Mouse (Mus musculus) forebrain, embryonic 14.5 days (tissue): ENCODE results near the gene I830077J02Rik. TPM values are rescaled to one million over a fixed set of nuclear protein-coding genes. Genes with fewer than 3 reads are reported as not detected.
A peak's percentile ranks its signal among the peaks of the same experiment; 100 is the strongest.

Source experiments
- ATAC-seq: fragments of 200-750 bp; cut with Nextera tagmentation; 2 replicates; pipeline ENCODE4 v1.8.0; 2017; ENCODE audit warnings: mild to moderate bottlenecking, moderate library complexity
- DNase-seq: peaks from one replicate; pipeline ENCODE4 v3.0.0-alpha.2; 2015; ENCODE audit warnings: low spot score
- H3K27ac ChIP-seq: fragments of 300-500 bp; sonication (generic); 2 replicates; pipeline ENCODE4 v1.5.1; 2014; ENCODE audit warnings: low read depth, mild to moderate bottlenecking, control low read depth, low read length, moderate library complexity
- H3K27me3 ChIP-seq: fragments of 300-500 bp; sonication (generic); replicated peaks from 2 replicates; pipeline ENCODE4 v1.6.1; 2014; ENCODE audit warnings: low read length, control low read depth, mixed read lengths; ENCODE audit not compliant: control insufficient read depth, insufficient read depth
- H3K36me3 ChIP-seq: fragments of 300-500 bp; sonication (generic); 2 replicates; pipeline ENCODE4 v1.6.1; 2014; ENCODE audit warnings: low read length, control low read depth; ENCODE audit not compliant: control insufficient read depth, insufficient read depth
- H3K4me1 ChIP-seq: fragments of 300-500 bp; sonication (generic); 2 replicates; pipeline ENCODE4 v1.6.1; 2014; ENCODE audit warnings: antibody characterized with exemption, low read length, control low read depth; ENCODE audit not compliant: control insufficient read depth, insufficient read depth
- H3K4me2 ChIP-seq: fragments of 300-500 bp; sonication (generic); 2 replicates; pipeline ENCODE4 v1.6.1; 2014; ENCODE audit warnings: mild to moderate bottlenecking, control low read depth, low read length
- H3K4me3 ChIP-seq: fragments of 300-500 bp; sonication (generic); 2 replicates; pipeline ENCODE4 v1.5.1; 2014; ENCODE audit warnings: low read depth, low read length, control low read depth
- H3K9ac ChIP-seq: fragments of 300-500 bp; sonication (generic); 2 replicates; pipeline ENCODE4 v1.6.1; 2014; ENCODE audit warnings: mild to moderate bottlenecking, low read length, control low read depth, moderate library complexity
- H3K9me3 ChIP-seq: fragments of 300-500 bp; sonication (generic); replicated peaks from 2 replicates; pipeline ENCODE4 v1.6.1; 2016; ENCODE audit warnings: low read length, control low read depth, mixed read lengths; ENCODE audit not compliant: control insufficient read depth
- WGBS: fragments of 180-500 bp; shearing (Covaris S2); extraction: QIAGEN DNeasy Blood & Tissue Kit; methylation state at CpG from one replicate; pipeline ENCODE4 v1.1.7; 2014; 5-methylcytosine and 5-hydroxymethylcytosine counted together
- polyA plus RNA-seq: library from polyadenylated mRNA; unstranded; fragments of >200 nt; fragmentation: Nextera tagmentation; extraction: Ambion mirVana; gene quantifications from 2 replicates; pipeline ENCODE4 v1.2.1, GENCODE M21; 2014

I830077J02Rik gene
- polyA plus RNA-seq = 0.36 TPM in 1 of 2 replicates, not detected in the other

- DNase-seq = no peak
- Histone ChIP-seq H3K4me1 (no peaks in the 10 kb centered on the region), H3K27ac (no peak within 1 kb of the TSS), H3K36me3 (no peaks in the 10 kb centered on the region), H3K9me3 (no peaks in the 10 kb centered on the region), H3K27me3 (no peaks in the 10 kb centered on the region), H3K4me2 (no peak within 1 kb of the TSS), H3K4me3 (no peak within 1 kb of the TSS), H3K9ac (no peak within 1 kb of the TSS)
- no peak for ATAC-seq
- 87% methylated on average over 8 of the region's 8 CpGs for WGBS
Measured at GRCm38 (mm10) chr3:105932240-105933071, at the start of gene I830077J02Rik. I830077J02Rik (minus strand) TSS chr3:105932664.

GRCm38 (mm10) chr3:105974174-105974573 is 41.7 kb upstream of the I830077J02Rik start:
- Histone ChIP-seq H3K9me3 (no peaks in the 10 kb centered on the region), H3K4me2 (no peak overlapping the region), H3K4me3 (no peak overlapping the region), H3K9ac (no peak overlapping the region), H3K27me3 (no peaks in the 10 kb centered on the region), H3K36me3 (peaks cover 11% of the 10 kb centered on the region), H3K4me1 (no peaks in the 10 kb centered on the region), H3K27ac (no peak overlapping the region)
- 90% methylated on average over 2 of the region's 2 CpGs for WGBS
- DNase-seq = no peak
- no peak for ATAC-seq

- DNase-seq = no peak
- 85% methylated on average over 3 of the region's 3 CpGs for whole genome bisulfite sequencing
- Histone ChIP-seq H3K9me3 (no peaks in the 10 kb centered on the region), H3K4me2 (no peak within 1 kb of the TSS), H3K27ac (no peak within 1 kb of the TSS), H3K36me3 (peaks cover 18% of the 10 kb centered on the region), H3K9ac (no peak within 1 kb of the TSS), H3K27me3 (no peaks in the 10 kb centered on the region), H3K4me1 (no peaks in the 10 kb centered on the region), H3K4me3 (no peak within 1 kb of the TSS)
- ATAC-seq = no peak
Measured at GRCm38 (mm10) chr3:105973411-105973810, 40.9 kb upstream of the I830077J02Rik start, which contains the start of gene Ovgp1. Ovgp1 (plus strand) TSS chr3:105973711.

- Histone ChIP-seq H3K4me2 (no peak overlapping the region), H3K4me3 (no peak overlapping the region), H3K27ac (no peak overlapping the region), H3K9me3 (no peaks in the 10 kb centered on the region), H3K36me3 (peaks cover 33% of the 10 kb centered on the region), H3K9ac (no peak overlapping the region), H3K27me3 (no peaks in the 10 kb centered on the region), H3K4me1 (no peaks in the 10 kb centered on the region)
- DNase-seq (no peak), ATAC-seq (no peak)
- 85% methylated on average over 5 of the region's 5 CpGs for WGBS
Measured at GRCm38 (mm10) chr3:105971831-105972446, 39.5 kb upstream of the I830077J02Rik start.

GRCm38 (mm10) chr3:105960700-105961099 is 28.2 kb upstream of the I830077J02Rik start:
- Histone ChIP-seq H3K4me1 (peaks cover 17% of the 10 kb centered on the region), H3K9me3 (no peaks in the 10 kb centered on the region), H3K27ac (no peak overlapping the region), H3K36me3 (peaks cover 50% of the 10 kb centered on the region), H3K9ac (no peak overlapping the region), H3K4me2 (peak overlapping the region; percentile 69), H3K27me3 (no peaks in the 10 kb centered on the region), H3K4me3 (peak overlapping the region; percentile 78; the same call in 1 of the 2 replicates)
- 95% methylated on average over 2 of the region's 2 CpGs for WGBS
- DNase-seq = no peak
- no peak for ATAC-seq

- Histone ChIP-seq H3K9me3 (no peaks in the 10 kb centered on the region), H3K4me2 (peak within 1 kb of the TSS; percentile 69), H3K9ac (peak within 1 kb of the TSS; percentile 92), H3K36me3 (peaks cover 46% of the 10 kb centered on the region), H3K4me1 (peaks cover 17% of the 10 kb centered on the region), H3K27ac (peak within 1 kb of the TSS; percentile 75), H3K27me3 (no peaks in the 10 kb centered on the region), H3K4me3 (peak within 1 kb of the TSS; percentile 78)
- 6% methylated on average over 6 of the region's 6 CpGs for WGBS
- no peak for ATAC-seq
- DNase-seq = no peak
Measured at GRCm38 (mm10) chr3:105959999-105960398, 27.5 kb upstream of the I830077J02Rik start, which contains the start of gene Atp5f1. Atp5f1 (minus strand) TSS chr3:105960099.

- Histone ChIP-seq H3K4me1 (peaks cover 17% of the 10 kb centered on the region), H3K27ac (peak overlapping the region; percentile 49; the same call in 1 of the 2 replicates), H3K36me3 (peaks cover 46% of the 10 kb centered on the region), H3K9ac (peak overlapping the region; percentile 92), H3K9me3 (no peaks in the 10 kb centered on the region), H3K27me3 (no peaks in the 10 kb centered on the region), H3K4me2 (peak overlapping the region; percentile 69), H3K4me3 (peak overlapping the region; percentile 78)
- peak; percentile 71 for ATAC-seq
- under 1% methylated on average over 26 of the region's 26 CpGs for WGBS
- peak; percentile 47 for DNase-seq
Measured at GRCm38 (mm10) chr3:105959585-105959984, 27.1 kb upstream of the I830077J02Rik start.

- peak within 1 kb of the TSS; percentile 69 for H3K4me2 ChIP-seq
- peak within 1 kb of the TSS; percentile 92 for H3K9ac ChIP-seq
- H3K4me3 ChIP-seq = peak within 1 kb of the TSS; percentile 78
- peak within 1 kb of the TSS; percentile 75 for H3K27ac ChIP-seq
- peaks cover 44% of the 10 kb centered on the region for H3K36me3 ChIP-seq
- peak; percentile 98 for ATAC-seq
- DNase-seq = peak; percentile 100
- H3K27me3 ChIP-seq = no peaks in the 10 kb centered on the region
- under 1% methylated on average over 51 of the region's 52 CpGs for WGBS
- H3K9me3 ChIP-seq = no peaks in the 10 kb centered on the region
- H3K4me1 ChIP-seq = peaks cover 17% of the 10 kb centered on the region
Measured at GRCm38 (mm10) chr3:105958974-105959580, 26.6 kb upstream of the I830077J02Rik start, which contains the start of gene Wdr77. Wdr77 (plus strand) TSS chr3:105959369.
